Mouse (Mus musculus): Measurements from ENCODE around the gene Camk2g. TPM values are rescaled to one million over a fixed set of nuclear protein-coding genes. Genes with fewer than 3 reads are reported as not detected.
A peak's percentile ranks its signal among the peaks of the same experiment; 100 is the strongest.

The Camk2g gene
- polyA plus RNA-seq, 1 experiment from 2014 or later, result 49.1 TPM

GRCm38 (mm10) chr14:20733041-20733951 lies 60.6 kb downstream of the Camk2g start:
- H3K36me3 ChIP-seq, result peaks cover 29% of the 10 kb centered on the region
- peak overlapping the region; percentile 85 for H3K4me2 ChIP-seq
- peak overlapping the region; percentile 86 for H3K4me3 ChIP-seq (replicated peaks)
- H3K27me3 ChIP-seq (replicated peaks), result no peaks in the 10 kb centered on the region
- no peak for ATAC-seq (ENCODE audit: insufficient read depth, low FRiP score, low read depth)
- peak overlapping the region; percentile 93; the same call in 1 of the 2 replicates for H3K27ac ChIP-seq
- H3K9ac ChIP-seq, result peak overlapping the region; percentile 88
- no peaks in the 10 kb centered on the region for H3K9me3 ChIP-seq
- WGBS, result 36% methylated on average over 12 of the region's 12 CpGs
- peaks cover 5% of the 10 kb centered on the region for H3K4me1 ChIP-seq

- WGBS, result 81% methylated on average over 9 of the region's 9 CpGs
- Histone ChIP-seq H3K9me3 (no peaks in the 10 kb centered on the region), H3K27ac (no peak overlapping the region), H3K9ac (no peak overlapping the region), H3K27me3 (replicated peaks) (no peaks in the 10 kb centered on the region), H3K4me3 (replicated peaks) (no peak overlapping the region), H3K36me3 (peaks cover 36% of the 10 kb centered on the region), H3K4me2 (no peak overlapping the region), H3K4me1 (peaks cover 5% of the 10 kb centered on the region)
- ATAC-seq (ENCODE audit: insufficient read depth, low FRiP score, low read depth), result no peak
Measured at GRCm38 (mm10) chr14:20730853-20731602, 62.9 kb downstream of the Camk2g start.

- Histone ChIP-seq H3K27me3 (replicated peaks) (no peaks in the 10 kb centered on the region), H3K4me2 (no peak overlapping the region), H3K27ac (no peak overlapping the region), H3K9ac (no peak overlapping the region), H3K4me3 (replicated peaks) (no peak overlapping the region), H3K36me3 (peaks cover 41% of the 10 kb centered on the region), H3K4me1 (peaks cover under 1% of the 10 kb centered on the region; the same call in 1 of the 2 replicates), H3K9me3 (no peaks in the 10 kb centered on the region)
- 93% methylated on average over 9 of the region's 9 CpGs for WGBS
- no peak for ATAC-seq (ENCODE audit: insufficient read depth, low FRiP score, low read depth)
Measured at GRCm38 (mm10) chr14:20729871-20730270, 64.0 kb downstream of the Camk2g start.

- WGBS, result 63% methylated on average over 6 of the region's 6 CpGs
- Histone ChIP-seq H3K27ac (peak overlapping the region; percentile 48; the same call in 1 of the 2 replicates), H3K27me3 (replicated peaks) (no peaks in the 10 kb centered on the region), H3K4me2 (no peak overlapping the region), H3K9me3 (no peaks in the 10 kb centered on the region), H3K4me3 (replicated peaks) (no peak overlapping the region), H3K9ac (no peak overlapping the region), H3K4me1 (no peaks in the 10 kb centered on the region), H3K36me3 (peaks cover 75% of the 10 kb centered on the region)
- ATAC-seq (ENCODE audit: insufficient read depth, low FRiP score, low read depth), result no peak
Measured at GRCm38 (mm10) chr14:20725660-20726339, 68.1 kb downstream of the Camk2g start.

- no peak overlapping the region for H3K9ac ChIP-seq
- WGBS, result 22% methylated on average over 5 of the region's 5 CpGs
- no peak for ATAC-seq (ENCODE audit: insufficient read depth, low FRiP score, low read depth)
- no peak overlapping the region for H3K4me3 ChIP-seq (replicated peaks)
- H3K4me1 ChIP-seq, result no peaks in the 10 kb centered on the region
- H3K4me2 ChIP-seq, result no peak overlapping the region
- no peak overlapping the region for H3K27ac ChIP-seq
- H3K36me3 ChIP-seq, result peaks cover 72% of the 10 kb centered on the region
- H3K9me3 ChIP-seq, result no peaks in the 10 kb centered on the region
- no peaks in the 10 kb centered on the region for H3K27me3 ChIP-seq (replicated peaks)
Measured at GRCm38 (mm10) chr14:20724043-20724442, 69.8 kb downstream of the Camk2g start.

GRCm38 (mm10) chr14:20723006-20723405 lies 70.9 kb downstream of the Camk2g start:
- WGBS, result 84% methylated on average over 12 of the region's 12 CpGs
- peaks cover 75% of the 10 kb centered on the region for H3K36me3 ChIP-seq
- no peaks in the 10 kb centered on the region for H3K4me1 ChIP-seq
- H3K27me3 ChIP-seq (replicated peaks), result no peaks in the 10 kb centered on the region
- H3K4me2 ChIP-seq, result no peak overlapping the region
- no peak overlapping the region for H3K27ac ChIP-seq
- H3K9ac ChIP-seq, result no peak overlapping the region
- no peak for ATAC-seq (ENCODE audit: insufficient read depth, low FRiP score, low read depth)
- H3K9me3 ChIP-seq, result no peaks in the 10 kb centered on the region
- no peak overlapping the region for H3K4me3 ChIP-seq (replicated peaks)

GRCm38 (mm10) chr14:20721371-20721770 lies 72.5 kb downstream of the Camk2g start:
- no peak; the same call in 1 of the 2 replicates for ATAC-seq (ENCODE audit: insufficient read depth, low FRiP score, low read depth)

GRCm38 (mm10) chr14:20719767-20720166 lies 74.1 kb downstream of the Camk2g start:
- no peak for ATAC-seq (ENCODE audit: insufficient read depth, low FRiP score, low read depth)

More at GRCm38 (mm10) chr14:20721371-20721770, 72.5 kb downstream of the Camk2g start:
- WGBS, result 91% methylated on average over 4 of the region's 4 CpGs
- H3K9ac ChIP-seq, result no peak overlapping the region
- H3K36me3 ChIP-seq, result peaks cover 76% of the 10 kb centered on the region
- no peak overlapping the region for H3K4me3 ChIP-seq (replicated peaks)
- no peaks in the 10 kb centered on the region for H3K9me3 ChIP-seq
- H3K4me2 ChIP-seq, result no peak overlapping the region
- no peak overlapping the region for H3K27ac ChIP-seq
- no peaks in the 10 kb centered on the region for H3K27me3 ChIP-seq (replicated peaks)
- no peaks in the 10 kb centered on the region for H3K4me1 ChIP-seq

GRCm38 (mm10) chr14:20718443-20718842 lies 75.4 kb downstream of the Camk2g start:
- H3K36me3 ChIP-seq, result peaks cover 82% of the 10 kb centered on the region
- H3K4me1 ChIP-seq, result peaks cover 4% of the 10 kb centered on the region
- H3K9ac ChIP-seq, result no peak overlapping the region
- no peaks in the 10 kb centered on the region for H3K27me3 ChIP-seq (replicated peaks)
- H3K4me3 ChIP-seq (replicated peaks), result no peak overlapping the region
- H3K4me2 ChIP-seq, result no peak overlapping the region
- no peak for ATAC-seq (ENCODE audit: insufficient read depth, low FRiP score, low read depth)
- no peaks in the 10 kb centered on the region for H3K9me3 ChIP-seq
- WGBS, result 88% methylated on average over 10 of the region's 10 CpGs
- no peak overlapping the region for H3K27ac ChIP-seq

More at GRCm38 (mm10) chr14:20719767-20720166, 74.1 kb downstream of the Camk2g start:
- H3K36me3 ChIP-seq, result peaks cover 80% of the 10 kb centered on the region
- H3K27me3 ChIP-seq (replicated peaks), result no peaks in the 10 kb centered on the region
- H3K4me2 ChIP-seq, result no peak overlapping the region
- H3K4me3 ChIP-seq (replicated peaks), result no peak overlapping the region
- H3K9me3 ChIP-seq, result no peaks in the 10 kb centered on the region
- H3K4me1 ChIP-seq, result no peaks in the 10 kb centered on the region; the same call in 1 of the 2 replicates
- H3K27ac ChIP-seq, result no peak overlapping the region
- 91% methylated on average over 12 of the region's 12 CpGs for whole genome bisulfite sequencing
- no peak overlapping the region for H3K9ac ChIP-seq

GRCm38 (mm10) chr14:20713832-20714231 lies 80.1 kb downstream of the Camk2g start:
- H3K9ac ChIP-seq, result no peak overlapping the region
- H3K27ac ChIP-seq, result peak overlapping the region; percentile 57; the same call in 1 of the 2 replicates

GRCm38 (mm10) chr14:20708239-20708638 lies 85.6 kb downstream of the Camk2g start:
- peaks cover 33% of the 10 kb centered on the region for H3K36me3 ChIP-seq
- peaks cover 13% of the 10 kb centered on the region for H3K4me1 ChIP-seq
- H3K4me2 ChIP-seq, result peak overlapping the region; percentile 79
- no peak overlapping the region for H3K27ac ChIP-seq
- peak overlapping the region; percentile 99 for H3K9ac ChIP-seq
- WGBS, result 7% methylated on average over 10 of the region's 10 CpGs
- H3K27me3 ChIP-seq (replicated peaks), result no peaks in the 10 kb centered on the region
- peak overlapping the region; percentile 90 for H3K4me3 ChIP-seq (replicated peaks)
- H3K9me3 ChIP-seq, result no peaks in the 10 kb centered on the region
- ATAC-seq (ENCODE audit: insufficient read depth, low FRiP score, low read depth), result no peak

More at GRCm38 (mm10) chr14:20713832-20714231, 80.1 kb downstream of the Camk2g start:
- Histone ChIP-seq H3K4me1 (peaks cover 9% of the 10 kb centered on the region), H3K4me3 (replicated peaks) (no peak overlapping the region), H3K9me3 (no peaks in the 10 kb centered on the region), H3K4me2 (no peak overlapping the region), H3K36me3 (peaks cover 73% of the 10 kb centered on the region), H3K27me3 (replicated peaks) (no peaks in the 10 kb centered on the region)
- ATAC-seq (ENCODE audit: insufficient read depth, low FRiP score, low read depth), result peak; percentile 58
- 65% methylated on average over 11 of the region's 11 CpGs for WGBS

Data from stomach, embryonic 15.5 days (tissue).